Mouse (Mus musculus) kidney, adult 11 months (tissue): ENCODE data around the gene Tsc2.

Source experiments
- DNase-seq: peaks from one replicate; pipeline ENCODE4 v3.0.0; 2022

Gene Tsc2

GRCm38 (mm10) chr17:24565092-24565491, 67.3 kb downstream of the Tsc2 start:
- DNase-seq = no peak

GRCm38 (mm10) chr17:24564422-24564821, 68.0 kb downstream of the Tsc2 start:
- no peak for DNase-seq

GRCm38 (mm10) chr17:24563638-24564037, 68.8 kb downstream of the Tsc2 start:
- no peak for DNase-seq

GRCm38 (mm10) chr17:24561592-24561991, 70.8 kb downstream of the Tsc2 start:
- DNase-seq = no peak

GRCm38 (mm10) chr17:24560301-24561028, 72.0 kb downstream of the Tsc2 start:
- no peak for DNase-seq

GRCm38 (mm10) chr17:24559146-24559545, 73.3 kb downstream of the Tsc2 start:
- peak; percentile 15 for DNase-seq

GRCm38 (mm10) chr17:24558600-24559099, 73.8 kb downstream of the Tsc2 start:
- no peak for DNase-seq

- DNase-seq = no peak
Observed at GRCm38 (mm10) chr17:24557091-24557490, 75.3 kb downstream of the Tsc2 start.

- DNase-seq = no peak
Observed at GRCm38 (mm10) chr17:24551050-24551444, 81.4 kb downstream of the Tsc2 start.

- DNase-seq = peak; percentile 75
Observed at GRCm38 (mm10) chr17:24550416-24551049, 81.9 kb downstream of the Tsc2 start.

- DNase-seq = peak; percentile 99
Observed at GRCm38 (mm10) chr17:24549618-24550415, 82.6 kb downstream of the Tsc2 start, which contains the start of gene Pkd1. TSS of gene Pkd1 (plus strand) at chr17:24549834.

- peak; percentile 79 for DNase-seq
Observed at GRCm38 (mm10) chr17:24548921-24549617, 83.4 kb downstream of the Tsc2 start.

GRCm38 (mm10) chr17:24548435-24548834, 84.0 kb downstream of the Tsc2 start:
- peak; percentile 37 for DNase-seq

- DNase-seq = peak; percentile 39
Observed at GRCm38 (mm10) chr17:24546234-24546633, 86.2 kb downstream of the Tsc2 start.
